Mouse (Mus musculus) myocyte (in vitro differentiated cells): ENCODE results near the gene Fkbp6.

ENCODE experiments used
- CEBPB ChIP-seq: IDR thresholded peaks from 2 replicates; pipeline ENCODE4 v1.6.1; 2011; ENCODE audit warnings: mild to moderate bottlenecking, moderate library complexity; ENCODE audit not compliant: poor library complexity, insufficient read depth, severe bottlenecking
- E2F4 ChIP-seq: IDR thresholded peaks from one replicate; pipeline ENCODE4 v1.6.1; 2011; ENCODE audit warnings: mild to moderate bottlenecking, control low read depth, moderate library complexity; ENCODE audit not compliant: insufficient read depth
- MAX ChIP-seq: IDR thresholded peaks from one replicate; pipeline ENCODE4 v1.6.1; 2011; ENCODE audit warnings: low read depth, mild to moderate bottlenecking, control low read depth
- MYOD1 ChIP-seq, 3 experiments: IDR thresholded peaks; one replicate each; pipeline ENCODE4 v1.6.1; 2011; ENCODE audit warnings: control low read depth in 2 of 3, low read depth in 2 of 3, mild to moderate bottlenecking in 2 of 3, moderate library complexity in 1 of 3; ENCODE audit not compliant: insufficient read length in 2 of 3, control insufficient read depth in 1 of 3
- MYOG ChIP-seq, 3 experiments: IDR thresholded peaks; one replicate each; pipeline ENCODE4 v1.6.1; 2011; ENCODE audit warnings: control low read depth in 2 of 3, low read depth in 2 of 3, mild to moderate bottlenecking in 2 of 3; ENCODE audit not compliant: insufficient read length in 2 of 3, control insufficient read depth in 1 of 3, insufficient read depth in 1 of 3
- POLR2A ChIP-seq: IDR thresholded peaks from one replicate; pipeline ENCODE4 v1.6.1; 2011; ENCODE audit warnings: low read depth, mild to moderate bottlenecking, control low read depth, moderate library complexity; ENCODE audit not compliant: insufficient read length
- POLR2AphosphoS2 ChIP-seq: IDR thresholded peaks from one replicate; pipeline ENCODE4 v1.6.1; 2011; ENCODE audit warnings: low read depth, control low read depth; ENCODE audit not compliant: insufficient read length
- REST ChIP-seq: IDR thresholded peaks from one replicate; pipeline ENCODE4 v1.6.1; 2011; ENCODE audit warnings: mild to moderate bottlenecking, control low read depth, moderate library complexity; ENCODE audit not compliant: insufficient read depth, insufficient read length
- SRF ChIP-seq: IDR thresholded peaks from one replicate; pipeline ENCODE4 v1.6.1; 2011; ENCODE audit warnings: low read depth; ENCODE audit not compliant: control insufficient read depth, insufficient read length
- TCF12 ChIP-seq: IDR thresholded peaks from one replicate; pipeline ENCODE4 v1.6.1; 2011; ENCODE audit warnings: mild to moderate bottlenecking, control low read depth; ENCODE audit not compliant: poor library complexity, insufficient read depth, severe bottlenecking
- TCF3 ChIP-seq: IDR thresholded peaks from one replicate; pipeline ENCODE4 v1.6.1; 2011; ENCODE audit warnings: low read depth, control low read depth; ENCODE audit not compliant: insufficient read length
- USF1 ChIP-seq: IDR thresholded peaks from one replicate; pipeline ENCODE4 v1.6.1; 2011; ENCODE audit warnings: low read depth, mild to moderate bottlenecking, control low read depth, moderate library complexity

DNA sequence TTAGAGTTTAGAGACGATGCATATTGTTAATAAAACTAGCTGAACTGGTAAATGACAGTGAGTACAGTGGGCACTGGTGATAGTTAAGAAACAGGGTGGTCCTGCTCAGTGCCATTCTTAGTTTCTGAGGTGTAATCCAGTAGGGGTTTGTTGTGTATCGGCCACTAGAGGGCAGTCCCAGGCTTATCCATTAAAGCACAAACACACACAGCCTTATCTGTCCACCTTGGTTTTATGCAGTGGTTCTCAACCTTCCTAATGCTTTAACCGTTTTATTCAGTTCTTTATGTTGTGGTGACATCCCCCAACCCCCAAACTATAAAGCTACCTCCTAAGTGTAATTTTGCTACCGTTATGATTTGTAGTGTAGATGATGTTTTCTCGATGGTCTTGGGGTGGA, 46.0 kb upstream of the Fkbp6 start:
- TF ChIP-seq POLR2A (no peak), CEBPB (no peak), E2F4 (no peak), USF1 (no peak), TCF3 (no peak), POLR2AphosphoS2 (no peak), TCF12 (no peak), MYOD1 (IDR thresholded peaks at IDR 0.05; ENCODE audit: control insufficient read depth in 1 of 3, insufficient read length in 2 of 3, low read depth in 2 of 3) (no peak), MYOG (IDR thresholded peaks at IDR 0.05; ENCODE audit: control insufficient read depth in 1 of 3, insufficient read depth in 1 of 3, insufficient read length in 2 of 3, low read depth in 2 of 3) (no peak), MAX (no peak), SRF (no peak), REST (no peak)
